Mouse (Mus musculus) forebrain, embryonic 14.5 days (tissue): ENCODE measurements around the gene Prok1. TPM values are rescaled to one million over a fixed set of nuclear protein-coding genes. Genes with fewer than 3 reads are reported as not detected.

Source experiments
- ATAC-seq: fragments of 200-750 bp; cut with Nextera tagmentation; 2 replicates; pipeline ENCODE4 v1.8.0; 2017; ENCODE audit warnings: mild to moderate bottlenecking, moderate library complexity
- DNase-seq: peaks from one replicate; pipeline ENCODE4 v3.0.0-alpha.2; 2015; ENCODE audit warnings: low spot score
- H3K27ac ChIP-seq: fragments of 300-500 bp; sonication (generic); 2 replicates; pipeline ENCODE4 v1.5.1; 2014; ENCODE audit warnings: low read depth, mild to moderate bottlenecking, control low read depth, low read length, moderate library complexity
- H3K27me3 ChIP-seq: fragments of 300-500 bp; sonication (generic); replicated peaks from 2 replicates; pipeline ENCODE4 v1.6.1; 2014; ENCODE audit warnings: low read length, control low read depth, mixed read lengths; ENCODE audit not compliant: control insufficient read depth, insufficient read depth
- H3K36me3 ChIP-seq: fragments of 300-500 bp; sonication (generic); 2 replicates; pipeline ENCODE4 v1.6.1; 2014; ENCODE audit warnings: low read length, control low read depth; ENCODE audit not compliant: control insufficient read depth, insufficient read depth
- H3K4me1 ChIP-seq: fragments of 300-500 bp; sonication (generic); 2 replicates; pipeline ENCODE4 v1.6.1; 2014; ENCODE audit warnings: antibody characterized with exemption, low read length, control low read depth; ENCODE audit not compliant: control insufficient read depth, insufficient read depth
- H3K4me2 ChIP-seq: fragments of 300-500 bp; sonication (generic); 2 replicates; pipeline ENCODE4 v1.6.1; 2014; ENCODE audit warnings: mild to moderate bottlenecking, control low read depth, low read length
- H3K4me3 ChIP-seq: fragments of 300-500 bp; sonication (generic); 2 replicates; pipeline ENCODE4 v1.5.1; 2014; ENCODE audit warnings: low read depth, low read length, control low read depth
- H3K9ac ChIP-seq: fragments of 300-500 bp; sonication (generic); 2 replicates; pipeline ENCODE4 v1.6.1; 2014; ENCODE audit warnings: mild to moderate bottlenecking, low read length, control low read depth, moderate library complexity
- H3K9me3 ChIP-seq: fragments of 300-500 bp; sonication (generic); replicated peaks from 2 replicates; pipeline ENCODE4 v1.6.1; 2016; ENCODE audit warnings: low read length, control low read depth, mixed read lengths; ENCODE audit not compliant: control insufficient read depth
- WGBS: fragments of 180-500 bp; shearing (Covaris S2); extraction: QIAGEN DNeasy Blood & Tissue Kit; methylation state at CpG from one replicate; pipeline ENCODE4 v1.1.7; 2014; 5-methylcytosine and 5-hydroxymethylcytosine counted together
- polyA plus RNA-seq: library from polyadenylated mRNA; unstranded; fragments of >200 nt; fragmentation: Nextera tagmentation; extraction: Ambion mirVana; gene quantifications from 2 replicates; pipeline ENCODE4 v1.2.1, GENCODE M21; 2014

Gene Prok1
- polyA plus RNA-seq, 1 experiment from 2014 or later: not detected

DNA sequence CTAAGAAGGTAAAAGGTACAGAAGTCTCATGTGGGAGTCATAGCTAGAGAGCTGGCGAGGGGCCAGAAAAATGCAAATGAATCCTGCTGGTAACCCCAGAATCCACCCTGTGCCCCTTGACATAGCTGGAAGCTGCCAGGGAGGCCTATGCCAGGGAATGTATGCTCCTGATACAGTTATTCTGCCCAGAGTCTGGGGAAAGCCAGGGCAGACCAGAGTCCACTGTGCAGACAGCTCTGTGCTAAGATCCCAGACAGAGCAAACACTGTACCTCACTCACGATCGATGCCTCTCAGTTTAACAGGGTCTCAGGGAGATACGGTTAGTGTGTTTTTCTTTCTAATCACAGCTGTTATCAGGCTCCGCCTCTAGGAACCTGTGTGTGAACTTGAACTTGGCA lies 9.7 kb downstream of the Prok1 start:
- no peak for DNase-seq
- no peak overlapping the region for H3K4me2 ChIP-seq
- WGBS: 75% methylated on average over 5 of the region's 5 CpGs
- H3K27ac ChIP-seq: no peak overlapping the region
- H3K4me3 ChIP-seq: no peak overlapping the region
- ATAC-seq: no peak
- H3K36me3 ChIP-seq: no peaks in the 10 kb centered on the region
- no peaks in the 10 kb centered on the region for H3K9me3 ChIP-seq
- no peak overlapping the region for H3K9ac ChIP-seq
- H3K27me3 ChIP-seq: no peaks in the 10 kb centered on the region
- no peaks in the 10 kb centered on the region for H3K4me1 ChIP-seq

DNA sequence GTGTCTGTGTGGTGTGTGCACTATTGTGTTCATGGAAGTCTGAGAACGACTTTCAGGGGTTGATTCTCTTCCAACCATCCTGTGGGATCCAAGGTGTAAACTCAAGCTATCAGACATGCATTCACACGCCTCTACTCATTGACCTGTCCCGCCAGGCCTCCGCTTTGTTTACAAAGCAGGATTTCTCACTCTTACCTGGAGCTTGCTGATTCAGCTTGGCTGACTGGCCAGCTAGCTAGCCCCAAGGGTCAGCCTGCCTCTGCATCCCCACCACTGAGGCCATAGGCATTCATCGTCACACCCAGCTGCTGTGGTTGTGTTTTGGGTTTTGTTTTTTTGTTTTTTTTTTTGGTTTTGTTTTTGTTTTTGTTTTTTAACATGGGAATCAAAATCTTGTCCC lies 10.3 kb downstream of the Prok1 start:
- WGBS: 87% methylated on average over 5 of the region's 5 CpGs

DNA sequence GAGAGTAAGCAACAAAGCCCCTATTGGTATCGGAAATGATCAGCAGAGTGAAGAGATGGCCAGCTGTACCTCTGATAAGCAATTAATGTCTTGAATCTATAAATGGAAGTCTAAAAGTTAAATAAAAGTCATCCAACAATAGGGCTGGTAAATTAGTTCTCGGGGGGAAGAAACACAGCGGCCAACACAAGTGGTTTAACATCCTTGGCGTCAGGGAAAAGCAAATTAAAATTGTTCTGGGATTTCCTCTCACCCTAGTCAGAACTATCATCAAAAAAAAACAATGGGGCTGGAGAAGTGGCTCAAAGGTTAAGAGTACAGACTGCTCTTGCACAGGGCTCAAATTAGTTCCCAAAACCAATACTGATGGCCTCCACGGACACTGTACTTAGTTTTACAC lies 13.7 kb downstream of the Prok1 start:
- Histone ChIP-seq H3K4me1 (no peaks in the 10 kb centered on the region), H3K9ac (no peak overlapping the region), H3K27ac (no peak overlapping the region), H3K4me2 (no peak overlapping the region), H3K36me3 (no peaks in the 10 kb centered on the region), H3K9me3 (no peaks in the 10 kb centered on the region), H3K27me3 (no peaks in the 10 kb centered on the region), H3K4me3 (no peak overlapping the region)
- DNase-seq (no peak), ATAC-seq (no peak)
- WGBS: 85% methylated on average over 5 of the region's 5 CpGs

More for the DNA sequence above, 10.3 kb downstream of the Prok1 start:
- H3K4me3 ChIP-seq: no peak overlapping the region
- no peaks in the 10 kb centered on the region for H3K4me1 ChIP-seq
- no peak overlapping the region for H3K9ac ChIP-seq
- no peak overlapping the region for H3K27ac ChIP-seq
- no peaks in the 10 kb centered on the region for H3K27me3 ChIP-seq
- no peaks in the 10 kb centered on the region for H3K9me3 ChIP-seq
- no peak overlapping the region for H3K4me2 ChIP-seq
- ATAC-seq: no peak
- no peak for DNase-seq
- no peaks in the 10 kb centered on the region for H3K36me3 ChIP-seq

DNA sequence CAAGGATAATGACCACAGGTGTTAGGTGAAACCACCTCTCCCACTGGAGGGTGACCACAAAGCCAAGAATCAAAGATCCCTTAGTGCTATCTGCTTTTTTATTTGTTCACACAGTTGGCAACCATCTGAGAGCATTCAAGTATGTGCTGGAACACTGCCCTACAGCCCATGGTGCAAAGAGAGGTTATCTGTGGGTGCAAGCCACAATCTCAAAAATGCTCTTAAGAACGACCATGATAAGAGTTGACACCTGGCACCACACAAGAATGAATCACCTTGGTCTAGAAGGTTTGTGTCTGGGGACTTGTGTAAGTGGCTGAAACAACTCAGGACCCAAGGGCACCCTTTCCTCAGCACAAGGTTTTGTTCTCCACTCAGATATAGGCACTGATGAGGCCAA lies 16.3 kb downstream of the Prok1 start:
- Histone ChIP-seq H3K36me3 (no peaks in the 10 kb centered on the region), H3K27ac (no peak overlapping the region), H3K9ac (no peak overlapping the region), H3K4me3 (no peak overlapping the region), H3K27me3 (no peaks in the 10 kb centered on the region), H3K4me1 (no peaks in the 10 kb centered on the region), H3K9me3 (no peaks in the 10 kb centered on the region), H3K4me2 (no peak overlapping the region)
- 53% methylated on average over 1 of the region's 1 CpGs for WGBS
- ATAC-seq (no peak), DNase-seq (no peak)

DNA sequence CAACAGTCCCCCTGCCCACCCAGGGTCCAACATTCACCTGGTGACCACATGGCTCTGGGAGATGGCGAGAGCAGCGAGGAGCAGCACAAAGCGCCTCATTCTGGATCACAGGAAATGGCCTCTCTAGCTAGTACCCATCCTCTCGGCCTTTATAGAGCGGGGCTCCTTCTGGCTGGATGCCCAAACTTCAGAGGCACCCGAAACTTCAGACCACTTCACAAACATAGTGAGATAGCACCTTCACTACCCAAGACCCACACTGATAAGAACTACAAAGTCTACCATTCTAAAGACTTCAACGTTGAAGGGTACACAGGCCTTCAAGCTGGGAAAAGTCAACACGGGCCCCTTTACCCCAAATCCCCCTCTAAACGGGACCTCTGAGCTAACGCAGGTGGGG lies 17.9 kb downstream of the Prok1 start, which contains the start of gene Cym:
Gene Cym, minus strand, starts transcription at position 125 of the 400 bp plus-strand sequence.
- Histone ChIP-seq H3K9ac (no peak within 1 kb of the TSS), H3K4me3 (no peak within 1 kb of the TSS), H3K27me3 (no peaks in the 10 kb centered on the region), H3K36me3 (no peaks in the 10 kb centered on the region), H3K9me3 (no peaks in the 10 kb centered on the region), H3K27ac (no peak within 1 kb of the TSS), H3K4me1 (no peaks in the 10 kb centered on the region), H3K4me2 (no peak within 1 kb of the TSS)
- 89% methylated on average over 10 of the region's 10 CpGs for WGBS
- ATAC-seq (no peak), DNase-seq (no peak)

DNA sequence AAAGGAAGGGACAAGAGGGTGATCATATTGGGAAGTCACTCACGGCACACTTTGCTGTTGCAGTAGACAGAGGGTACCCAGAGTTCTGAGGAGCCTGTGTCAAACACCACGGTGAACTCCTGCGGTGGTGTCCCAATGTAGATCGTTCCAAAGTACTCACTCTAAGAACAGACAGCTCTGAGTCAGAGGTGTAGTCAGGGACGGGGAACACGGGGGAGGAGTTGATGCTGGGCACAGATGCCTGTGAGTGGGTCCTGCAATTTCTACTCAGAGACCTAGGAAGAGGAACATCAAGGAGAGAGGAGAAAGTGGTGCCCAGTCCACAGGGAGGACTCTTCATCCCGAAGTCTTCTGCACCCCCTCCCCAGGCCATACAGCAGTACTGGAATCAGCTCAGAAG lies 20.9 kb downstream of the Prok1 start:
- WGBS: 91% methylated on average over 7 of the region's 7 CpGs
- Histone ChIP-seq H3K9ac (no peak overlapping the region), H3K4me3 (no peak overlapping the region), H3K27ac (no peak overlapping the region), H3K36me3 (no peaks in the 10 kb centered on the region), H3K9me3 (no peaks in the 10 kb centered on the region), H3K4me1 (no peaks in the 10 kb centered on the region), H3K27me3 (no peaks in the 10 kb centered on the region), H3K4me2 (no peak overlapping the region)
- no peak for ATAC-seq
- DNase-seq: no peak

DNA sequence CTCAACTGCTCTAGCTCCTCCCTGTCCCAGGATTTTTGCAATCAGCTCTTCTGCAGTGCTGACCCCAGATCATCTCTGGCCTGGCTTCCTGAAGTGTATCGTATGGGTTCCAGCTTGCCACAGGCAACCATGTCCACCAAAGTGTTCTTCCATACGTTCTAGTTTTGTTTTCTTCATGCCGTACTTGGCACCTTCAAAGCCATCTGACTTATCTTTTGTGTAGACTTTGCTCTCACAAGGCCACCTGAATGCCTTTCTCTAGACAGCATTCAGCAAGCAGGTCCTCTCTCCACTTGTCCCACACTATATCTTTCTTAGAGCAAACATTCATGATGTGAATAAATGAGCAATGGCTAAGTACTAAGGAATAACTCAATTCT lies 22.4 kb downstream of the Prok1 start:
- Histone ChIP-seq H3K4me1 (no peaks in the 10 kb centered on the region), H3K9ac (no peak overlapping the region), H3K36me3 (no peaks in the 10 kb centered on the region), H3K4me3 (no peak overlapping the region), H3K27ac (no peak overlapping the region), H3K27me3 (no peaks in the 10 kb centered on the region), H3K4me2 (no peak overlapping the region), H3K9me3 (no peaks in the 10 kb centered on the region)
- DNase-seq (no peak), ATAC-seq (no peak)
- WGBS: 90% methylated on average over 3 of the region's 3 CpGs

DNA sequence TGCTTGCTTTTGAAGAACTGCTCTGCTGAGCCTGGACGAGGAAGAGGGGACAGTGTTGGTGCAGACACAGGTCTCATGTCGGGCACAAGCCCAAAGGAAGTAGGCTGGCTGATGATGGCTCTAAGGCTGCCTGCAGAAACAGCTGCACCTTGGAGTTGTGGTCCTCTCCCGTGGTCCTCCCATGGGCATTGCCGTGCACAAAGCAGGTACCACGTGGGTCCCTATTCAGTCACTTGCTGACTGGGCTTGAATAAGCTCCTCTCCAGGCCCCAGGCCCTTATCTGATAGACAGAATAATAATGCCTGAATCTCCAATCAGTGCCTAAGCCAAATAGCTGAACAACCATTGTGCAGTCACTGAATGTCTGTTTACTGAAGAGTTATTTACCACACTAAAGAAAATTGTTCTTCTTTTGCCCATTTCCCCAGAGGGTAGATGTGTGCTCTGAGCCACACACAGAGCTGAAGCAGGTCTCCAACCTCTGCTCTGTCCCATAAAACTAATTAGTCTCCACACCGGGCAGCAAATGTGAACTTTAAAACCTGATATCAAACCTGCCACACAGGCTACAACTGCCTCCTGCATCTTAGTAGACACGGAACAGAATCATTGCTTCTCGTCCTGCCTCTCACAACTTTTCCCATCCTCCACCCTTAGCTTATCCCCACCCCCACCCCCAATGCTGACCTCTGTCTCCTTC lies 23.0 kb downstream of the Prok1 start:
- no peak for ATAC-seq
- H3K4me3 ChIP-seq: no peak overlapping the region
- H3K27ac ChIP-seq: no peak overlapping the region
- no peak for DNase-seq
- no peaks in the 10 kb centered on the region for H3K9me3 ChIP-seq
- H3K9ac ChIP-seq: no peak overlapping the region
- H3K36me3 ChIP-seq: no peaks in the 10 kb centered on the region
- H3K4me1 ChIP-seq: no peaks in the 10 kb centered on the region
- 71% methylated on average over 8 of the region's 8 CpGs for WGBS
- no peaks in the 10 kb centered on the region for H3K27me3 ChIP-seq
- no peak overlapping the region for H3K4me2 ChIP-seq

DNA sequence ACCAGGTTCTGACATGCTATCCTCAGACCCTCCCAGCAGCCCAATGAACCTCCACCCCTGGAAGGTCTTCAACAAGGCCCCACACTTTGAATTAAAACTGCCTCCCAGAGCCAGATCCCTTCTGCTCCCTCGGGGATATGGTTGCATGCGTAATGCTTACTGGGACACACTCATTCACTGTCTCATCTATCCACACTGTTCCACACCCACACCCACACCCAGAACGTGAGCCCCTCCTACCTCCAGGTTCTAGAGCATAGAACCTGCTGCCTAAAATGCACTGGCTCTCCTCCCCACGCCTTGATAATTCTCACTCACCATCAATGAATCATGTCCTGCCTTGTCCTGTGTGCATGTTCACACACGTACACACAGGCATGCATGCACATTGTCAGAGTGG lies 24.9 kb downstream of the Prok1 start:
- ATAC-seq (no peak), DNase-seq (no peak)
- Histone ChIP-seq H3K27me3 (no peaks in the 10 kb centered on the region), H3K9ac (no peak overlapping the region), H3K4me3 (no peak overlapping the region), H3K4me2 (no peak overlapping the region), H3K9me3 (no peaks in the 10 kb centered on the region), H3K36me3 (no peaks in the 10 kb centered on the region), H3K4me1 (no peaks in the 10 kb centered on the region), H3K27ac (no peak overlapping the region)
- WGBS: 91% methylated on average over 5 of the region's 5 CpGs
